Mouse (Mus musculus): ENCODE data around the gene Hyls1. TPM values are rescaled to one million over a fixed set of nuclear protein-coding genes. Genes with fewer than 3 reads are reported as not detected.

Gene Hyls1
- polyA plus RNA-seq, 1 experiment from 2014 or later, result 11.0 TPM

- H3K27me3 ChIP-seq, result no peaks in the 10 kb centered on the region
- DNase-seq (ENCODE audit: low read depth, low spot score), result no peak
- no peak for ATAC-seq
- ChIA-PET CTCF (interaction anchor here (0.9 to 3.0 kb wide), 5 partner anchors 9 to 263 kb away, joined by 3 to 15 read pairs (median 4); no protein-coding TSS in a partner anchor), POLR2A (no interaction called here)
- in situ Hi-C loops (cut with MboI; ENCODE audit: low pct_unique_long_range_greater_than_20kb), result loop anchor here (25.0 kb wide), 1 partner anchor 506 kb away; no protein-coding TSS in a partner anchor
- no peak for TF ChIP-seq CTCF (IDR thresholded peaks at IDR 0.05)
These were observed 26.9 kb downstream of the Hyls1 start for GRCm38 (mm10) chr9:35543099-35543860.

DNA sequence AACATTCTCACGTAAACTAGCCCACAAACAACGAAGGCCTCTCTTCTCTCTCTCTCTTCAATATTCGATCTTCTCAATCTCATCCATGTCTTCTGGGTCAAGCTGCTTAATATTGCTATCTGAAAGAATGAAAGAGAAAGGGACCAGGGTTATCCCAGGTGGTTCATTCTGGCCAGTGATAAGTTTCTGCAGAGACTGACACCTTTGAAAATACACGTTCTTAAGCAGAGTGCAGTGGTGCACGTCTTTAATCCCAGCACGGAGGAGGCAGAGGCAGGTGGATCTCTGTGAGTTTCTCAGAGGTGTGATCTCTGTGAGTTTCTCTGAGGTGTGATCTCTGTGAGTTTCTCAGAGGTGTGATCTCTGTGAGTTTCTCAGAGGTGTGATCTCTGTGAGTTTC, 28.3 kb downstream of the Hyls1 start:
- CTCF ChIA-PET, result interaction anchor here (1.0 to 3.0 kb wide), 9 partner anchors 18 to 342 kb away, joined by 3 to 15 read pairs (median 6); partner anchors contain the start of genes Srpr and Tirap
- no peak for DNase-seq (ENCODE audit: low read depth, low spot score)
- POLR2A ChIA-PET, result interaction anchor here (0.6 kb wide), 1 partner anchor 251 kb away, joined by 3 read pairs; no protein-coding TSS in a partner anchor
- H3K27me3 ChIP-seq, result no peaks in the 10 kb centered on the region
- no peak for ATAC-seq
- TF ChIP-seq CTCF (IDR thresholded peaks at IDR 0.05), result no peak
- in situ Hi-C loops (cut with MboI; ENCODE audit: low pct_unique_long_range_greater_than_20kb), result loop anchor here (25.0 kb wide), 1 partner anchor 505 kb away; no protein-coding TSS in a partner anchor

DNA sequence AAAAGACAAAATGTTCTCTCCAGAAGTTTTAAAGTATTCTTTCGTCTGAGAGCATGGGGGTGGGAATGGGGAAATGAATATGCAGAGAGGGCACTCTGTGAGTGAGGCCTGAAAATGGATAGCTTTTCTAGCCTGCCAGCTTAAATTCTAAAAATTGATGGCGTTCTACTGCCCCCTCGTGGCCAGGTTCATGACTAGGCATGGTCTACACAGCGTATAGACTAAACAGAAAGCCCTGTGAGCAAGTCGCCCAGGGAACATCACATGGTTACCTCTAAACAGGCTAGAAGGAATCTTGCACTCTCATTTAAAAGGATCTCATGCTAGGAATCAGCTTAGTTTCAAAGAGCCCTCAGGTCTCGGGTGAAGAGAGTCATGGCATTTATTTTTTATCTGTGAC, 28.7 kb downstream of the Hyls1 start:
- DNase-seq (ENCODE audit: low read depth, low spot score) (no peak), ATAC-seq (peak; percentile 86)
- H3K27me3 ChIP-seq, result no peaks in the 10 kb centered on the region
- ChIA-PET POLR2A (interaction anchor here (0.6 kb wide), 2 partner anchors 251 to 348 kb away, joined by 3 to 4 read pairs; no protein-coding TSS in a partner anchor), CTCF (interaction anchor here (0.7 to 3.0 kb wide), 10 partner anchors 18 to 342 kb away, joined by 3 to 15 read pairs (median 6); partner anchors contain the start of genes Srpr and Tirap)
- TF ChIP-seq CTCF (IDR thresholded peaks at IDR 0.05), result peak; percentile 85
- in situ Hi-C loops (cut with MboI; ENCODE audit: low pct_unique_long_range_greater_than_20kb), result loop anchor here (25.0 kb wide), 1 partner anchor 504 kb away; no protein-coding TSS in a partner anchor

DNA sequence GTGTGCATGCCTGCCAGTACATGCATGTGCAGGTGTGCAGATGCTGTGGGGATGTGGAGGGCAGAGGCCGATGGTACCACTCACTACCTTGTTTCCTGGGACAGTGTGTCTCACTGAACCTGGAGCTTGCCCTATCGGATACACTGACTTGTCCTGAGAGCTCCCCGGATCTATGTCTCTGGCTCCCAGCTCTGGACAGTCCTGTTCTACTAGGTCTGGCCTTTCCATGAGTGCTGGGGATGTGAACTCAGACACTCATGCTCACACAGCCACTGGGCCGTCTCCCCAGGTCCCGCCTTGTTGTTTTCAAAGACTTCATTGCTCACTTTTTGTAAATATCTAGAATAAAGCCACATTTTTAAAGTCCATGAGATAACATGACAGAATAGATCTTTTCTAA, 29.2 kb downstream of the Hyls1 start:
- no peak for ATAC-seq
- no peaks in the 10 kb centered on the region for H3K27me3 ChIP-seq
- ChIA-PET POLR2A (interaction anchor here (0.6 kb wide), 1 partner anchor 348 kb away, joined by 4 read pairs; no protein-coding TSS in a partner anchor), CTCF (interaction anchor here (0.7 to 3.0 kb wide), 10 partner anchors 15 to 342 kb away, joined by 3 to 15 read pairs (median 6); partner anchors contain the start of genes Srpr and Tirap)
- TF ChIP-seq CTCF (IDR thresholded peaks at IDR 0.05), result no peak
- in situ Hi-C loops (cut with MboI; ENCODE audit: low pct_unique_long_range_greater_than_20kb), result loop anchor here (25.0 kb wide), 1 partner anchor 504 kb away; no protein-coding TSS in a partner anchor
- no peak for DNase-seq (ENCODE audit: low read depth, low spot score)

DNA sequence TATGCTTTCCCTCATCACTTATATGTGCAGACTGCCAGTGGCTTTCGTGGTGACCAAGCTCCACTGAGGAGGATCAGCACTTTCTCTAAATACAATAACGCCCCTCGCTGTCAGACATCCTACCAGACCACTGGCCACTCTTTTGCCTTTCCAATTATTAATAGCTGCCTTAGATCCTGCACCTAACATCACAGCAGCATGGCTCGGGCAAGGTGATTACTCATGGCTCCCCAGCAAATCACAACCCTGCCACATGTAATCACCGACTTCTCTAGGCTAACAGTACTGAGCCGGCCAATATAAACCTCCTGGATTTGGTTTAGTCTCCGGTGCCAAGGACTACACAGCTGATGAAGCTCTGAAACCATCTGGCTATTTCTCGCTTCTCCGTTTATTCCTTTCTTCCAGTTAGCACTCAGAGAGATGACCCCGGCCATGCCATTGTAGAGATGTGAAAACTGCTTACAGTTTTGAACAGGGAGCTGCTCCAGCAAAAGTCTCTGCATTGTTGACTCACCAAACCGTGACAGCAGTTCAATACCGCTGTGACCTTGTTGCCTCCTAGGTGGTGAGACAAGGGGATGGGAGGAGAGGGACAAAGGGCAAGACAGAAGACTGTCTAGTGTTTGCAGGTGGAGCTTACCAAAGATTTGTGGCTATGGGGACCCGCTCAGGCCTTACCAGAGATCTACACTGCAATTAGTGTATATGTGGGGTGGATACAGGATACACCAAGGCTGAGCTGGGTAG, 31.0 kb downstream of the Hyls1 start:
- DNase-seq (ENCODE audit: low read depth, low spot score) (no peak), ATAC-seq (no peak)
- POLR2A ChIA-PET, result no interaction called here
- H3K27me3 ChIP-seq, result no peaks in the 10 kb centered on the region
- CTCF ChIA-PET, result interaction anchor here (0.8 to 3.5 kb wide), 7 partner anchors 8 to 262 kb away, joined by 3 to 21 read pairs (median 3); no protein-coding TSS in a partner anchor
- no peak for TF ChIP-seq CTCF (IDR thresholded peaks at IDR 0.05)
- in situ Hi-C loops (cut with MboI; ENCODE audit: low pct_unique_long_range_greater_than_20kb), result loop anchor here (10.0 to 25.0 kb wide), 2 partner anchors 344 to 502 kb away; no protein-coding TSS in a partner anchor

- TF ChIP-seq CTCF (IDR thresholded peaks at IDR 0.05), result no peak
- ChIA-PET POLR2A (no interaction called here), CTCF (interaction anchor here (1.2 to 4.8 kb wide), 2 partner anchors 190 to 252 kb away, joined by 3 to 54 read pairs; no protein-coding TSS in a partner anchor)
- in situ Hi-C loops (cut with MboI; ENCODE audit: low pct_unique_long_range_greater_than_20kb), result loop anchor here (10.0 to 25.0 kb wide), 2 partner anchors 341 to 499 kb away; no protein-coding TSS in a partner anchor
- DNase-seq (ENCODE audit: low read depth, low spot score) (no peak), ATAC-seq (no peak)
- H3K27me3 ChIP-seq, result no peaks in the 10 kb centered on the region
These were observed 34.3 kb downstream of the Hyls1 start for GRCm38 (mm10) chr9:35535876-35536275.

- no peaks in the 10 kb centered on the region for H3K27me3 ChIP-seq
- POLR2A ChIA-PET, result interaction anchor here (1.3 kb wide), 1 partner anchor 11 kb away, joined by 6 read pairs; no protein-coding TSS in a partner anchor
- ATAC-seq, result peak; percentile 84
- CTCF ChIA-PET, result interaction anchor here (0.6 to 4.8 kb wide), 17 partner anchors 8 to 318 kb away, joined by 3 to 54 read pairs (median 3); partner anchors contain the start of gene Gm1113
- DNase-seq (ENCODE audit: low read depth, low spot score), result no peak
- in situ Hi-C loops (cut with MboI; ENCODE audit: low pct_unique_long_range_greater_than_20kb), result loop anchor here (10.0 to 25.0 kb wide), 2 partner anchors 340 to 498 kb away; no protein-coding TSS in a partner anchor
- peak; percentile 94 for TF ChIP-seq CTCF (IDR thresholded peaks at IDR 0.05)
These were observed 35.1 kb downstream of the Hyls1 start for GRCm38 (mm10) chr9:35535110-35535509.

DNA sequence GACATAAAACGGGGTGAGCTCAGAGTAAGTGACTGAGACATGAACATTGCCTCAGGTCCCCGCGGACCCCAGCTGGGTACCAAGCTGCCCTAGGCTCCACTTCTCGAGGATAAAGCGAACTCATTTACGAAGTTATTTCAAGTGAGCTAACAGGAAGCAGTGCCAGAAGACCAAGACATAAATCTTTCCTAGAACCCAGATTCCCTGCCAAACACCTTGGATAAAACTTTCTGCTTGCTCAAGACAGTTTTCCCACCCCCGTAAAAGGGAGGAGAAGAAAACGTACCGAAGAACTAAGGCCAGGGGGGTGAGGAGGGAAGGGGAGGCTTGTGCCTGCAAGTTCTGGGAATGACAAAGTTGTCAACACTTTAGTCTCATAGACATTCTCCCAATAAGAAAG, 36.9 kb downstream of the Hyls1 start:
- CTCF ChIA-PET, result interaction anchor here (4.8 kb wide), 1 partner anchor 249 kb away, joined by 54 read pairs; no protein-coding TSS in a partner anchor
- ATAC-seq (no peak), DNase-seq (ENCODE audit: low read depth, low spot score) (no peak)
- TF ChIP-seq CTCF (IDR thresholded peaks at IDR 0.05), result no peak
- POLR2A ChIA-PET, result no interaction called here
- no peaks in the 10 kb centered on the region for H3K27me3 ChIP-seq
- in situ Hi-C loops (cut with MboI; ENCODE audit: low pct_unique_long_range_greater_than_20kb), result loop anchor here (5.0 to 25.0 kb wide), 4 partner anchors 116 to 496 kb away; no protein-coding TSS in a partner anchor

- DNase-seq (ENCODE audit: low read depth, low spot score) (no peak), ATAC-seq (no peak)
- TF ChIP-seq CTCF (IDR thresholded peaks at IDR 0.05), result no peak
- in situ Hi-C loops (cut with MboI; ENCODE audit: low pct_unique_long_range_greater_than_20kb), result loop anchor here (5.0 to 25.0 kb wide), 4 partner anchors 112 to 492 kb away; no protein-coding TSS in a partner anchor
- ChIA-PET POLR2A (no interaction called here), CTCF (interaction anchor here (1.5 kb wide), 1 partner anchor 13 kb away, joined by 3 read pairs; no protein-coding TSS in a partner anchor)
- H3K27me3 ChIP-seq, result peaks cover 4% of the 10 kb centered on the region
These were observed 40.4 kb downstream of the Hyls1 start for GRCm38 (mm10) chr9:35529796-35530195.
